Comparison of ENCODE assay signal across 8 mouse cellular contexts in genomic region chr16:38092598-38092997, GRCm38 (mm10). TPM values are rescaled to one million over a fixed set of nuclear protein-coding genes. Genes with fewer than 3 reads are reported as not detected.
A peak's percentile ranks its signal among the peaks of the same experiment; 100 is the strongest.
DNase-seq lines count a peak whose midpoint lies in the region; ATAC-seq lines count a peak whose summit lies in the region.

No protein-coding gene starts in this region.

- no peaks in the 10 kb centered on the region for H3K9me3 ChIP-seq in kidney, embryonic 15.5 days (replicated peaks)
- H3K9me3 ChIP-seq in embryonic facial prominence, embryonic 12.5 days: no peaks in the 10 kb centered on the region
- no peaks in the 10 kb centered on the region for H3K9me3 ChIP-seq in intestine, embryonic 15.5 days
- H3K9me3 ChIP-seq in midbrain, embryonic 16.5 days (replicated peaks; ENCODE audit: control insufficient read depth, low read length, poor library complexity, severe bottlenecking): no peaks in the 10 kb centered on the region

- 0 out of 2 replicates have a peak overlapping the region, but pooled peaks have one; percentile 29 for H3K27ac ChIP-seq in kidney, embryonic 15.5 days
- no peak overlapping the region for H3K27ac ChIP-seq in embryonic facial prominence, embryonic 12.5 days
- H3K27ac ChIP-seq in intestine, embryonic 15.5 days: no peak overlapping the region
- no peak overlapping the region for H3K27ac ChIP-seq in midbrain, embryonic 16.5 days (ENCODE audit: low read length)

- 5% methylated on average over 4 of the region's 4 CpGs for WGBS in kidney, embryonic 15.5 days
- 12% methylated on average over 4 of the region's 4 CpGs for WGBS in embryonic facial prominence, embryonic 12.5 days
- 9% methylated on average over 4 of the region's 4 CpGs for WGBS in intestine, embryonic 15.5 days
- WGBS in midbrain, embryonic 16.5 days: under 1% methylated on average over 4 of the region's 4 CpGs

- 0 out of 2 replicates have a peak, but pooled peaks cover 4% of the 10 kb centered on the region for H3K36me3 ChIP-seq in kidney, embryonic 15.5 days
- no peaks in the 10 kb centered on the region for H3K36me3 ChIP-seq in embryonic facial prominence, embryonic 12.5 days
- H3K36me3 ChIP-seq in intestine, embryonic 15.5 days: no peaks in the 10 kb centered on the region
- no peaks in the 10 kb centered on the region for H3K36me3 ChIP-seq in midbrain, embryonic 16.5 days (ENCODE audit: control insufficient read depth, insufficient read depth, low read length)

- intact Hi-C loops in left cerebral cortex, postnatal 14 days (cut with DNase I): loop anchor here (2.0 to 5.0 kb wide), 2 partner anchors 104 to 225 kb away; partner anchors contain the start of gene Lrrc58

- no peak for DNase-seq in kidney, adult 18-20 months
- no peak for DNase-seq in ovary, postnatal 36 days (ENCODE audit: low spot score)
- no peak for DNase-seq in left cerebral cortex, postnatal 14 days (ENCODE audit: low spot score in 2 of 2)

- H3K9ac ChIP-seq in kidney, embryonic 15.5 days: peak overlapping the region; percentile 55
- peak overlapping the region; percentile 60 for H3K9ac ChIP-seq in embryonic facial prominence, embryonic 12.5 days
- H3K9ac ChIP-seq in intestine, embryonic 15.5 days: peak overlapping the region; percentile 42
- H3K9ac ChIP-seq in midbrain, embryonic 16.5 days (ENCODE audit: low read depth, low read length): peak overlapping the region; percentile 71

- H3K27me3 ChIP-seq in kidney, embryonic 15.5 days: no peaks in the 10 kb centered on the region
- H3K27me3 ChIP-seq in embryonic facial prominence, embryonic 12.5 days: no peaks in the 10 kb centered on the region
- no peaks in the 10 kb centered on the region for H3K27me3 ChIP-seq in intestine, embryonic 15.5 days (replicated peaks)
- H3K27me3 ChIP-seq in midbrain, embryonic 16.5 days (ENCODE audit: control insufficient read depth, insufficient read depth, low read depth, low read length): no peaks in the 10 kb centered on the region

- H3K4me1 ChIP-seq in kidney, embryonic 15.5 days: peaks cover 39% of the 10 kb centered on the region
- H3K4me1 ChIP-seq in embryonic facial prominence, embryonic 12.5 days: peaks cover 28% of the 10 kb centered on the region
- H3K4me1 ChIP-seq in intestine, embryonic 15.5 days (replicated peaks): peaks cover 21% of the 10 kb centered on the region; the same call in 1 of the 2 replicates
- H3K4me1 ChIP-seq in midbrain, embryonic 16.5 days (ENCODE audit: control insufficient read depth, insufficient read depth, low read length): peaks cover 40% of the 10 kb centered on the region

- H3K4me3 ChIP-seq in kidney, embryonic 15.5 days (replicated peaks): peak overlapping the region; percentile 44
- peak overlapping the region; percentile 52 for H3K4me3 ChIP-seq in embryonic facial prominence, embryonic 12.5 days
- H3K4me3 ChIP-seq in intestine, embryonic 15.5 days (replicated peaks): peak overlapping the region; percentile 31
- H3K4me3 ChIP-seq in midbrain, embryonic 16.5 days (ENCODE audit: low read depth, low read length): peak overlapping the region; percentile 56

- ATAC-seq in kidney, embryonic 15.5 days (replicated peaks; ENCODE audit: low FRiP score): no peak
- ATAC-seq in embryonic facial prominence, embryonic 12.5 days (ENCODE audit: insufficient number of reproducible peaks, insufficient read depth, low FRiP score, low TSS enrichment): no peak
- ATAC-seq in intestine, embryonic 15.5 days: no peak
- ATAC-seq in midbrain, embryonic 16.5 days: no peak
- no peak for ATAC-seq in activated CD4-positive, CD25-positive, alpha-beta regulatory T cell, adult 4 months

- peak overlapping the region; percentile 70 for H3K4me2 ChIP-seq in kidney, embryonic 15.5 days
- peak overlapping the region; percentile 84 for H3K4me2 ChIP-seq in embryonic facial prominence, embryonic 12.5 days (replicated peaks)
- peak overlapping the region; percentile 67 for H3K4me2 ChIP-seq in intestine, embryonic 15.5 days (replicated peaks)
- H3K4me2 ChIP-seq in midbrain, embryonic 16.5 days (ENCODE audit: low read length): peak overlapping the region; percentile 61

RNA-seq across cellular contexts. Expression of gene Gsk3b, which starts 3.8 kb away (rescaled TPM):
- 58.4 and 60.0 TPM in 2 replicates for polyA plus RNA-seq in kidney, embryonic 15.5 days (2015; fragmentation: Nextera tagmentation; extraction: Ambion mirVana)
- polyA plus RNA-seq in embryonic facial prominence, embryonic 12.5 days (2016; fragmentation: Nextera tagmentation; extraction: Ambion mirVana): 81.9 and 82.6 TPM in 2 replicates
- 45.6 and 48.4 TPM in 2 replicates for polyA plus RNA-seq in intestine, embryonic 15.5 days (2015; fragmentation: Nextera tagmentation; extraction: Ambion mirVana)
- polyA plus RNA-seq in midbrain, embryonic 16.5 days (2015; fragmentation: Nextera tagmentation; extraction: Ambion mirVana): 138 and 153 TPM in 2 replicates
- polyA plus RNA-seq in activated CD4-positive, CD25-positive, alpha-beta regulatory T cell, adult 4 months (2017; shearing (Covaris generic)): 10 to 100 TPM; 45.3 to 51.2 TPM
- 100 to 1,000 TPM; 205 to 206 TPM for total RNA-seq in left cerebral cortex, postnatal 14 days (2021)
